Mouse (Mus musculus) megakaryocyte, embryonic 14.5 days (primary cell): Measurements from ENCODE around the gene Spns3.

Experiments used
- FLI1 ChIP-seq: IDR thresholded peaks from 2 replicates; pipeline ENCODE4 v1.6.1; 2012; ENCODE audit warnings: low read length, inconsistent platforms, mixed read lengths
- GATA1 ChIP-seq: IDR thresholded peaks from 3 replicates; pipeline ENCODE4 v1.6.1; 2012; ENCODE audit warnings: mixed read lengths, low read length, inconsistent platforms, borderline replicate concordance

DNA sequence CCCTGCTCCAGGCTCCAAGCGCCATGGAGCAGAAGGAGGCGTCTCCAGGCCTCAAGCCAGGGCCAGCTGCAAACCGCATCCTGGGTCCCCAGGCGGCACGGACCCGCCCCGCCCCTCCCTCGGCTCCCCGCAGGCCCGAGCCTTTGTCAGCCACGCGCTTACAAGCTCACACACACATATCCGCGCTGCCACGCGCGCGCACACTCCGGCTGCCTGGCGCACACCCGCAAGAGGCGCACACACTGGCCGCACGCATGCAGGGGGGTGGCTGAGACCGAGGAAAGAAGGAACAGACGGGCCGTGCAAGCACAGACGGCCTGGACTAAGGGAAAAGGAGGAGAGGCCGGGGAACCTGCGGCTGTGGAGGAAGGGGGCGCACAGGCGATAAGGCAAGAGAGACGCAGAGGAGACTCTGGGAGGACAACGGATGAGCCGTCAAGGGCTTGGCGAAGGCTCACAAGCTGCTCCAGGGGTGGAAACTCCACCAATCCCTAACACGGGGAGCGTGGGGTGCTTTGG is 61.5 kb downstream of the Spns3 start:
- TF ChIP-seq GATA1: no peak; the same call in 2 of the 3 replicates
- no peak for TF ChIP-seq FLI1
